Mouse (Mus musculus): ENCODE measurements around the gene Fhit. TPM values are rescaled to one million over a fixed set of nuclear protein-coding genes. Genes with fewer than 3 reads are reported as not detected.
"Not testable (repeated sequence)": the region's sequence is repeated elsewhere in the genome, so short reads cannot be mapped to it uniquely, and the experiment has no call there.

The Fhit gene
- polyA plus RNA-seq, 1 experiment from 2014 or later: 8.6 TPM

- H3K36me3 ChIP-seq (replicated peaks): no peaks in the 10 kb centered on the region
- WGBS: 90% methylated on average over 1 of the region's 1 CpGs
- no peak overlapping the region for H3K4me3 ChIP-seq
- no peaks in the 10 kb centered on the region for H3K9me3 ChIP-seq
- no peaks in the 10 kb centered on the region for H3K4me1 ChIP-seq
- ATAC-seq (replicated peaks): no peak
- H3K4me2 ChIP-seq: no peak overlapping the region
- no peaks in the 10 kb centered on the region for H3K27me3 ChIP-seq (replicated peaks)
- no peak overlapping the region for H3K27ac ChIP-seq
- H3K9ac ChIP-seq: no peak overlapping the region
Observed at GRCm38 (mm10) chr14:9896556-9896955, 1265.3 kb downstream of the Fhit start.

DNA sequence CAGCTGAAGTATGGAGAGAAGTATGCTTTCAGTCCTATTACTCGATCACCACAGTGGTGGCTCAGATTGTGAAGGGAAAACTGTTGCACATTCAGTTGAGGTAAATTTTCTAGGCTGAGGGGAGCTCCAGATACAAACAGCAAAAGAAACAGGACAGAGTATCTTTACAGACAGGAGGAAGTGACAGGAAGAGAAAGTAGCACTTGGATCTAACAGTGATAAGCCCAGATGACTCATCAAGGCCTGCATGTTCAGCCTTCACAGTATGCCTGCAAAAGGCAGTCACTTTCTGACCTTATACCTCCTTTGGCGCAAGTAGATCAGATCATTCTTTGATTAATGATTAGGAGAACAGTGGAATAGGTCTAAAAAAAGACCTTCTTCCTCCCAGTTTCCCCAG lies 1309.8 kb downstream of the Fhit start:
- H3K4me3 ChIP-seq: no peak overlapping the region
- H3K9ac ChIP-seq: no peak overlapping the region
- no peaks in the 10 kb centered on the region for H3K4me1 ChIP-seq
- no peaks in the 10 kb centered on the region for H3K9me3 ChIP-seq
- H3K4me2 ChIP-seq: no peak overlapping the region
- H3K27me3 ChIP-seq (replicated peaks): no peaks in the 10 kb centered on the region
- 93% methylated on average over 2 of the region's 2 CpGs for WGBS
- no peak overlapping the region for H3K27ac ChIP-seq
- ATAC-seq (replicated peaks): no peak
- H3K36me3 ChIP-seq (replicated peaks): no peaks in the 10 kb centered on the region

DNA sequence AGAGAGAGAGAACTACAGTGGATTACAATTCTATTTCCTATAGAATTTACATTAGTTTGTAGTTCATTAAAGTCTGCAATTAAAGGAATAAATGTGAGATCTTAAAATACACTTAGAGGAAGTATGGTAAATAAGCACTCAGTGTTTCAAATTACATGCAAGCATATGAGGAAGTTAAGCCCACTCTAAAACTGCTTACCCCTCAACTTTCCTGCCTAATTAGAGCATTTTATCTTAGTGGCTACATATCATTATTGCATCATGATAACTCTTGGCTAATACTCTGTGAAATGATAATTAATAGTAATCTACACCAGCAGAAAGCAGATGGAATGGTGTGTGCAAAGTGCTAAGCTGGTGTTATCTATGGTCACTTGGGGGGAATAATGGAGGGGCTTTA lies 1329.5 kb downstream of the Fhit start:
- Histone ChIP-seq H3K4me3 (no peak overlapping the region), H3K9me3 (no peaks in the 10 kb centered on the region), H3K9ac (no peak overlapping the region), H3K4me2 (no peak overlapping the region), H3K36me3 (replicated peaks) (no peaks in the 10 kb centered on the region), H3K4me1 (no peaks in the 10 kb centered on the region), H3K27me3 (replicated peaks) (no peaks in the 10 kb centered on the region), H3K27ac (no peak overlapping the region)
- ATAC-seq (replicated peaks): no peak

DNA sequence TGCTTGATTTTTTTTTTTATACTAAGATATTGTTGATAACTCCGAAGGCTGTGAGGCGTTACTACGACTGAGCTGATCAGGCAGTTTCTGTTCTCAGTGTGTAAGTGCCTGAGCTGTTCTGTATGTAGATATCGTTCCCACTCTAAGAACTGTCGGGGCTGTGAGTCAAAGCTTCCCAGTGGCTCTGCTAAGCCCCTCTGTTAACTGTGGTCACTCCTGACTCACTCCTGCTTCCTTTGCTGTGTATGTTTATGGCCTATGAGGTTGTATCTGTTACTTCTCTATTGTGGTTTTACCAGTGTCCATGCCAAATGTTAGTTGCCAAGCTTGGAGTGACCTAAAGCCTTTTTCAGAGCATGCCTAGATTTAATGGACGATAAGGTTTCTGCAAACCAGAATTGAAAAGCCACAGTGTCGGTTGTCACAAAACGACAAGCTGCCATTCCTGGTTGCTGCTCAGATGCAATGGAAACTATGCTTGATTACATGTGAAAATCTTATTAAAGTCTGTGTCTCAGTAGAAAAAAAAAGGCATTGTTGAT lies 1333.1 kb downstream of the Fhit start:
- H3K36me3 ChIP-seq (replicated peaks); H3K4me1 ChIP-seq; H3K9me3 ChIP-seq; H3K9ac ChIP-seq; H3K4me3 ChIP-seq; ATAC-seq (replicated peaks); H3K27me3 ChIP-seq (replicated peaks); H3K27ac ChIP-seq; H3K4me2 ChIP-seq: not testable (repeated sequence)
- 90% methylated on average over 8 of the region's 8 CpGs for WGBS

DNA sequence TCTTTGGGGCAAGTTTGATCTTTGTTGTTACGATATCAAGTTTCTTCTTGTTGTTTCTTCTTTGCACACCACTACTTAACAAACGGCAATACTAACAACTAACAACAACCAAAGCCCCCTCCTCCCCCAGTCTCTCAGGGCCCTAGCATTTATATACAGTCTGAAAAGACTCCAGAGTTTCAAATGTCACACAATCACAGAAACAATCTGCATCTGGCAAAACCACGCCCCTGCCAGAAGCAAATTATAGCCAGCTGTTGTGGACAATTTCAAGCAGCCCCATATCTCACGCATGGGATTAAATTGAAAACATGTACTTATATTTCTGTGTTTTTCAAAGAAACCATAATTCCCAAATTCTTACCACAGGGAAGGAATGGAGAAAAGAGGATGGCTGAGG lies 1345.9 kb downstream of the Fhit start:
- ATAC-seq (replicated peaks): no peak
- H3K4me2 ChIP-seq: no peak overlapping the region
- H3K9me3 ChIP-seq: no peaks in the 10 kb centered on the region
- peaks cover 8% of the 10 kb centered on the region for H3K4me1 ChIP-seq
- no peak overlapping the region for H3K27ac ChIP-seq
- no peaks in the 10 kb centered on the region for H3K27me3 ChIP-seq (replicated peaks)
- WGBS: 94% methylated on average over 4 of the region's 4 CpGs
- no peaks in the 10 kb centered on the region for H3K36me3 ChIP-seq (replicated peaks)
- no peak overlapping the region for H3K4me3 ChIP-seq
- no peak overlapping the region for H3K9ac ChIP-seq

DNA sequence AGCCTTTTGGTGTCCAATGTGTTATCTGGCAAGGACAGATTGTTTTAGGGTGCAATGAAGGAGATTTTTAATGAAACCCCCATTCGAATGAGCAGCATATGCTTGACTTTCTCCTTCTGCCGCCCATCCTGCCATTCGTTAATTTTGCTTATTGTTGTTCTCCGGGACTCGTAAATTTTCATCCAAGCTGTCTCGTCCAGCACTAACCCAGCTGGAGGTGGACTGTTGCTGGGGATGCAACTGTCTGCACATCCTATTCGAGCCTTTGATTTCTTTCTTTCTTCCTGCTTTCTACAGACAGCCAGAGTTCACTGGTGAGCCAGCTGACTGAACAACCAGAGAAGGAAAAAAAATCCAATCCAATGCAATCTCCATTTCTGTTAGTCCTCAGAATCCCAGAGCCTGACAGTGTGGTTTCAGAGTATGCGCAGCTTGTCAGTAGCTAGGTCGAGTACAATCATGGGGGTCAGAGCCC lies 1350.0 kb downstream of the Fhit start:
- Histone ChIP-seq H3K4me3 (no peak overlapping the region), H3K4me1 (peaks cover 8% of the 10 kb centered on the region), H3K9ac (no peak overlapping the region), H3K36me3 (replicated peaks) (no peaks in the 10 kb centered on the region), H3K27ac (peak overlapping the region; percentile 62), H3K27me3 (replicated peaks) (no peaks in the 10 kb centered on the region), H3K9me3 (no peaks in the 10 kb centered on the region), H3K4me2 (no peak overlapping the region)
- WGBS: 54% methylated on average over 9 of the region's 9 CpGs
- peak; percentile 50; the same call in 1 of the 2 replicates for ATAC-seq (replicated peaks)

DNA sequence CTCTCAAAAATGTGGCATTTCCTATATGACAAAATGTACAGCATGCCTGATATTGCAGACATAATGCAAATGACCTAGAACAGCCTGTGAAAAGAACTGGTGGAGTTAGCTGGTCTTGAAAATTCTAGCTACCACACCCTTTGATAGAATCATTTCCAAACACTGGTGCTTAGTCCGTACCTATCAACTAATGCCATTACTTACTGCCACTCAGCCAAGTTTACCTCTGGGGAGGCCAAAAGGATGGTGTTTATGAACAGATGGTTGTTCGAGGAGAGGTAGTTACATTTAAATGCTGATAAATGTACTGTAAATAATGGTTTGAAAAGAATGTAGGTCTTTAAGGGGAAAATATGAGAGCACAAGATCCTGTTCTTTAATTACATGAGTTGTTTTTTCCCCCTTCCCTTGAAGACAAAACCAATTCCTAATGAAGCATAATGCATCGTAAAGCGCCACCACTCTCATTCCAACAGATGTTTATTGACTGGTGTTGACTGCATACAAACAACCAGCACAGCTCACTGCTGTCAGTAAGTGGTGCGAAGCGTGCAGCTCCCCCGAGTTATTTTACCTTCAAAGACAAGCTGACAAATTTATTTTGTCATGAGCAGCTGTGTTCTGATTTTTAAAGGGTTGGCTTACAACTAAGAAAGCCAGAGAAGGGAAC lies 1350.5 kb downstream of the Fhit start:
- Histone ChIP-seq H3K27ac (peak overlapping the region; percentile 62), H3K4me2 (no peak overlapping the region), H3K4me3 (no peak overlapping the region), H3K9me3 (no peaks in the 10 kb centered on the region), H3K4me1 (peaks cover 8% of the 10 kb centered on the region), H3K27me3 (replicated peaks) (no peaks in the 10 kb centered on the region), H3K36me3 (replicated peaks) (no peaks in the 10 kb centered on the region), H3K9ac (no peak overlapping the region)
- ATAC-seq (replicated peaks): 0 out of 2 replicates have a peak, but pooled peaks have one; percentile 50
- 60% methylated on average over 7 of the region's 7 CpGs for WGBS

GRCm38 (mm10) chr14:9793403-9793802 lies 1368.4 kb downstream of the Fhit start:
- no peaks in the 10 kb centered on the region for H3K36me3 ChIP-seq (replicated peaks)
- no peaks in the 10 kb centered on the region for H3K9me3 ChIP-seq
- H3K9ac ChIP-seq: no peak overlapping the region
- H3K4me2 ChIP-seq: no peak overlapping the region
- no peak for ATAC-seq (replicated peaks)
- no peak overlapping the region for H3K27ac ChIP-seq
- no peaks in the 10 kb centered on the region for H3K27me3 ChIP-seq (replicated peaks)
- no peak overlapping the region for H3K4me3 ChIP-seq
- H3K4me1 ChIP-seq: no peaks in the 10 kb centered on the region

GRCm38 (mm10) chr14:9788402-9788950 lies 1373.4 kb downstream of the Fhit start:
- Histone ChIP-seq H3K27me3 (replicated peaks) (no peaks in the 10 kb centered on the region), H3K4me1 (no peaks in the 10 kb centered on the region), H3K9me3 (no peaks in the 10 kb centered on the region), H3K4me2 (no peak overlapping the region), H3K9ac (no peak overlapping the region), H3K4me3 (no peak overlapping the region), H3K36me3 (replicated peaks) (no peaks in the 10 kb centered on the region), H3K27ac (no peak overlapping the region)
- WGBS: 44% methylated on average over 3 of the region's 3 CpGs
- ATAC-seq (replicated peaks): no peak

DNA sequence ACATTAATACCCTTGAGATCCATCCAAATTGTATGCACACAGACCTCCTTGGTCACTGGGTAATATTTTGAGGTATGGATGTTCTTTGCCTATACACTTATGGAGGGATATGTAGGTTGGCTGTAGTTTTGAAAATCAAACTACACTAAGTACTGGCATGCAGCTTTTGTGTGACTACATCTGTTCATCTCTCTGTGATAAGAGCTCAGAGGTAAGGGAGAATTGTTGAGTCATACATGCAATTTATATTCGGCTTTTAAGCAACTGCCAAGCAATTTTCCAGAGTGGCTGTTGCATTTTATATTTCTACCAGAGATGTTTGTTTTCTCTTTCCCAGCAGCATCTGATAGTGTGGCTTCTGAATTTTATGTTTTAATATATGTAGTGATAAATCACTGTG lies 1374.4 kb downstream of the Fhit start:
- Histone ChIP-seq H3K9ac (no peak overlapping the region), H3K27ac (no peak overlapping the region), H3K4me1 (no peaks in the 10 kb centered on the region), H3K4me3 (no peak overlapping the region), H3K9me3 (no peaks in the 10 kb centered on the region), H3K4me2 (no peak overlapping the region), H3K36me3 (replicated peaks) (no peaks in the 10 kb centered on the region), H3K27me3 (replicated peaks) (no peaks in the 10 kb centered on the region)
- WGBS: 85% methylated on average over 1 of the region's 1 CpGs
- ATAC-seq (replicated peaks): no peak

DNA sequence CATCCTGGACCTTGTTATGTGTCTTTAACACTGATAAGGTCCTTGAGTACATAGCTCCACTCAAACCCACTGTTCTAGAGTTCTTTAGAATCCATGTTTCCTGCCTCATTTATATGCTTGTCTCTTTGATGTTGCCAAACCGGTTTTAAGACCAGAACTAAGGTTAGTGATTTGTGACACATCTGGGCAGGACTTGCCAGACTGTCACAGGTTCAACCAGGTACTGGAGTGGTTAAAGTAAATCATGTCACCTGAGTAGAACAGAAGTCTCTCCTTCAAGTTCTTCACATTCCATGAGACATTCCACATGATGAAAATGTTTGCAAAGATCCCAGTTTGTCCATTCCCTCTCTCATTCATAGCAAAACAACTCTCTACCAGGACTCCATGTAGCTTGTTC lies 1376.0 kb downstream of the Fhit start:
- no peak for ATAC-seq (replicated peaks)
- Histone ChIP-seq H3K4me2 (no peak overlapping the region), H3K9ac (no peak overlapping the region), H3K4me3 (no peak overlapping the region), H3K27ac (no peak overlapping the region), H3K9me3 (no peaks in the 10 kb centered on the region), H3K36me3 (replicated peaks) (no peaks in the 10 kb centered on the region), H3K27me3 (replicated peaks) (no peaks in the 10 kb centered on the region), H3K4me1 (no peaks in the 10 kb centered on the region)
- 46% methylated on average over 1 of the region's 1 CpGs for WGBS

GRCm38 (mm10) chr14:9751341-9751740 lies 1410.5 kb downstream of the Fhit start:
- Histone ChIP-seq H3K27ac (no peak overlapping the region), H3K4me2 (no peak overlapping the region), H3K36me3 (replicated peaks) (no peaks in the 10 kb centered on the region), H3K27me3 (replicated peaks) (no peaks in the 10 kb centered on the region), H3K9ac (no peak overlapping the region), H3K4me3 (no peak overlapping the region), H3K4me1 (no peaks in the 10 kb centered on the region), H3K9me3 (no peaks in the 10 kb centered on the region)
- WGBS: 91% methylated on average over 4 of the region's 4 CpGs
- ATAC-seq (replicated peaks): no peak

- 90% methylated on average over 1 of the region's 1 CpGs for WGBS
- no peak overlapping the region for H3K27ac ChIP-seq
- no peak overlapping the region for H3K9ac ChIP-seq
- ATAC-seq (replicated peaks): no peak
- H3K27me3 ChIP-seq (replicated peaks): no peaks in the 10 kb centered on the region
- no peak overlapping the region for H3K4me2 ChIP-seq
- H3K4me1 ChIP-seq: no peaks in the 10 kb centered on the region
- H3K4me3 ChIP-seq: no peak overlapping the region
- no peaks in the 10 kb centered on the region for H3K36me3 ChIP-seq (replicated peaks)
- H3K9me3 ChIP-seq: no peaks in the 10 kb centered on the region
Observed at GRCm38 (mm10) chr14:9748709-9749108, 1413.1 kb downstream of the Fhit start.

All from midbrain, embryonic 15.5 days (tissue).